Mouse (Mus musculus) stomach, postnatal 0 days (tissue): Measurements from ENCODE around the gene 4921536K21Rik. TPM values are rescaled to one million over a fixed set of nuclear protein-coding genes. Genes with fewer than 3 reads are reported as not detected.

ENCODE experiments used
- ATAC-seq: fragments of 200-750 bp; cut with Nextera tagmentation; 2 replicates; pipeline ENCODE4 v1.8.0; 2017; ENCODE audit not compliant: low FRiP score, low TSS enrichment
- DNase-seq: peaks from one replicate; pipeline ENCODE4 v3.0.0-alpha.2; 2016; ENCODE audit warnings: low spot score
- H3K27ac ChIP-seq: fragments of 300-500 bp; sonication (generic); replicated peaks from 2 replicates; pipeline ENCODE4 v1.5.1; 2014; ENCODE audit warnings: mild to moderate bottlenecking, control low read depth
- H3K27me3 ChIP-seq: fragments of 300-500 bp; sonication (generic); 2 replicates; pipeline ENCODE4 v1.6.1; 2014; ENCODE audit warnings: low read length; ENCODE audit not compliant: control insufficient read depth, insufficient read depth
- H3K36me3 ChIP-seq: fragments of 300-500 bp; sonication (generic); 2 replicates; pipeline ENCODE4 v1.6.1; 2014; ENCODE audit warnings: low read length, mixed read lengths; ENCODE audit not compliant: control insufficient read depth, insufficient read depth
- H3K4me1 ChIP-seq: fragments of 300-500 bp; sonication (generic); replicated peaks from 2 replicates; pipeline ENCODE4 v1.6.1; 2014; ENCODE audit warnings: antibody characterized with exemption; ENCODE audit not compliant: control insufficient read depth, insufficient read depth
- H3K4me2 ChIP-seq: fragments of 300-500 bp; sonication (generic); replicated peaks from 2 replicates; pipeline ENCODE4 v1.6.1; 2014; ENCODE audit warnings: low read depth, mild to moderate bottlenecking, control low read depth, moderate library complexity
- H3K4me3 ChIP-seq: fragments of 300-500 bp; sonication (generic); 2 replicates; pipeline ENCODE4 v1.5.1; 2014; ENCODE audit warnings: low read depth, low read length, control low read depth
- H3K9ac ChIP-seq: fragments of 300-500 bp; sonication (generic); 2 replicates; pipeline ENCODE4 v1.6.1; 2014; ENCODE audit warnings: mild to moderate bottlenecking, low read length, control low read depth, mixed read lengths
- H3K9me3 ChIP-seq: fragments of 300-500 bp; sonication (generic); 2 replicates; pipeline ENCODE4 v1.6.1; 2016; ENCODE audit warnings: low read length; ENCODE audit not compliant: control insufficient read depth
- CTCF ChIP-seq: IDR thresholded peaks from 2 replicates; pipeline ENCODE4 v1.5.1; 2016; ENCODE audit warnings: antibody characterized with exemption, low read depth, mild to moderate bottlenecking, moderate library complexity
- EP300 ChIP-seq: optimal IDR thresholded peaks from 2 replicates; pipeline ENCODE3; 2016; ENCODE audit warnings: antibody characterized with exemption
- WGBS: fragments of 180-500 bp; shearing (Covaris S2); extraction: QIAGEN DNeasy Blood & Tissue Kit; methylation state at CpG from one replicate; pipeline ENCODE4 v1.1.7; 2014; 5-methylcytosine and 5-hydroxymethylcytosine counted together
- polyA plus RNA-seq: library from polyadenylated mRNA; unstranded; fragments of >200 nt; fragmentation: Nextera tagmentation; extraction: Ambion mirVana; gene quantifications from 2 replicates; pipeline ENCODE4 v1.2.1, GENCODE M21; 2015

The 4921536K21Rik gene
- polyA plus RNA-seq, 1 experiment from 2014 or later: 0.12 TPM

GRCm38 (mm10) chr11:3857902-3858301, 37.0 kb downstream of the 4921536K21Rik start:
- Histone ChIP-seq H3K9me3 (no peaks in the 10 kb centered on the region), H3K36me3 (no peaks in the 10 kb centered on the region), H3K9ac (no peak overlapping the region), H3K4me3 (no peak overlapping the region), H3K27ac (no peak overlapping the region), H3K4me2 (no peak overlapping the region), H3K27me3 (no peaks in the 10 kb centered on the region), H3K4me1 (no peaks in the 10 kb centered on the region)
- TF ChIP-seq EP300 (no peak), CTCF (no peak)
- WGBS: 70% methylated on average over 5 of the region's 5 CpGs
- ATAC-seq (no peak), DNase-seq (no peak)

GRCm38 (mm10) chr11:3855846-3856245, 39.1 kb downstream of the 4921536K21Rik start:
- Histone ChIP-seq H3K27ac (no peak overlapping the region), H3K9ac (no peak overlapping the region), H3K4me2 (no peak overlapping the region), H3K36me3 (no peaks in the 10 kb centered on the region), H3K9me3 (no peaks in the 10 kb centered on the region), H3K4me1 (no peaks in the 10 kb centered on the region), H3K4me3 (no peak overlapping the region), H3K27me3 (no peaks in the 10 kb centered on the region)
- WGBS: 86% methylated on average over 5 of the region's 5 CpGs
- no peak for ATAC-seq
- no peak for DNase-seq
- TF ChIP-seq EP300: no peak
- TF ChIP-seq CTCF: no peak

GRCm38 (mm10) chr11:3854156-3854555, 40.7 kb downstream of the 4921536K21Rik start:
- Histone ChIP-seq H3K4me1 (no peaks in the 10 kb centered on the region), H3K9ac (no peak overlapping the region), H3K4me3 (no peak overlapping the region), H3K36me3 (no peaks in the 10 kb centered on the region), H3K27ac (no peak overlapping the region), H3K4me2 (no peak overlapping the region), H3K27me3 (no peaks in the 10 kb centered on the region), H3K9me3 (no peaks in the 10 kb centered on the region)
- 93% methylated on average over 3 of the region's 3 CpGs for WGBS
- no peak for TF ChIP-seq CTCF
- no peak for TF ChIP-seq EP300
- DNase-seq (no peak), ATAC-seq (no peak)

GRCm38 (mm10) chr11:3853481-3854034, 41.3 kb downstream of the 4921536K21Rik start:
- ATAC-seq: no peak
- Histone ChIP-seq H3K27ac (no peak overlapping the region), H3K27me3 (no peaks in the 10 kb centered on the region), H3K4me2 (no peak overlapping the region), H3K4me1 (no peaks in the 10 kb centered on the region), H3K9me3 (no peaks in the 10 kb centered on the region), H3K9ac (no peak overlapping the region), H3K4me3 (no peak overlapping the region), H3K36me3 (no peaks in the 10 kb centered on the region)
- TF ChIP-seq EP300: no peak
- no peak for TF ChIP-seq CTCF
- WGBS: 55% methylated on average over 5 of the region's 5 CpGs
- no peak for DNase-seq

- 95% methylated on average over 10 of the region's 10 CpGs for WGBS
- TF ChIP-seq EP300 (no peak), CTCF (no peak)
- Histone ChIP-seq H3K36me3 (no peaks in the 10 kb centered on the region), H3K27ac (no peak overlapping the region), H3K27me3 (no peaks in the 10 kb centered on the region), H3K4me1 (no peaks in the 10 kb centered on the region), H3K4me3 (no peak overlapping the region), H3K9me3 (no peaks in the 10 kb centered on the region), H3K4me2 (no peak overlapping the region), H3K9ac (no peak overlapping the region)
- DNase-seq (no peak), ATAC-seq (no peak)
These were observed 41.9 kb downstream of the 4921536K21Rik start for GRCm38 (mm10) chr11:3853031-3853430.

GRCm38 (mm10) chr11:3851872-3852271, 43.0 kb downstream of the 4921536K21Rik start:
- TF ChIP-seq EP300 (no peak), CTCF (no peak)
- Histone ChIP-seq H3K4me1 (no peaks in the 10 kb centered on the region), H3K4me3 (no peak overlapping the region), H3K9me3 (no peaks in the 10 kb centered on the region), H3K9ac (no peak overlapping the region), H3K27me3 (no peaks in the 10 kb centered on the region), H3K27ac (no peak overlapping the region), H3K36me3 (no peaks in the 10 kb centered on the region), H3K4me2 (no peak overlapping the region)
- no peak for ATAC-seq
- WGBS: 84% methylated on average over 4 of the region's 4 CpGs
- no peak for DNase-seq
